Mouse (Mus musculus): ENCODE data around the gene Dll4. TPM values are rescaled to one million over a fixed set of nuclear protein-coding genes. Genes with fewer than 3 reads are reported as not detected.

The Dll4 gene
- polyA plus RNA-seq (2014; fragmentation: Nextera tagmentation; extraction: Ambion mirVana): 5.0 and 6.8 TPM in 2 replicates

DNA sequence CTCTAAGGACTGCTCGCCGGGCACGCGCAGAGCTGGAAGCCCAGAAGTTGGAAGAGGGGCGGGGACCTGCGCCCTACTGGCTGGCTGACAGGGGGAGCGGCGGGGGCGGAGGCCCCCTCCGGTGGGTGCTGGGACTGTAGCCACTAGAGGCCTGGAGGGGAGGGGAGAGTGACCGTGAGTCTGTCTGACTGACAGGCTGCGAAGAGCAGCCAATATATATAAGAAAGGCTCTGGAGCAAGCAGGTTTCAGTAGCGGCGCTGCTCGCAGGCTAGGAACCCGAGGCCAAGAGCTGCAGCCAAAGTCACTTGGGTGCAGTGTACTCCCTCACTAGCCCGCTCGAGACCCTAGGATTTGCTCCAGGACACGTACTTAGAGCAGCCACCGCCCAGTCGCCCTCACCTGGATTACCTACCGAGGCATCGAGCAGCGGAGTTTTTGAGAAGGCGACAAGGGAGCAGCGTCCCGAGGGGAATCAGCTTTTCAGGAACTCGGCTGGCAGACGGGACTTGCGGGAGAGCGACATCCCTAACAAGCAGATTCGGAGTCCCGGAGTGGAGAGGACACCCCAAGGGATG lies at the start of gene Dll4:
Dll4 (plus strand) TSS at position 217 of the 576 bp plus-strand sequence.
- 0 out of 2 replicates have a peak, but pooled peaks have one; percentile 17 for ATAC-seq (ENCODE audit: low read depth)
- no peaks in the 10 kb centered on the region for H3K9me3 ChIP-seq (ENCODE audit: control insufficient read depth, low read length)
- H3K4me3 ChIP-seq (ENCODE audit: low read depth, low read length): peak within 1 kb of the TSS; percentile 47
- DNase-seq (ENCODE audit: low spot score): peak; percentile 62
- H3K9ac ChIP-seq (ENCODE audit: low read depth, low read length): peak within 1 kb of the TSS; percentile 56
- H3K36me3 ChIP-seq (ENCODE audit: control insufficient read depth, insufficient read depth, low read length): no peaks in the 10 kb centered on the region
- peaks cover 99% of the 10 kb centered on the region for H3K27me3 ChIP-seq (replicated peaks; ENCODE audit: control insufficient read depth, insufficient read depth, low read length)
- peaks cover 44% of the 10 kb centered on the region for H3K4me1 ChIP-seq (ENCODE audit: control insufficient read depth, insufficient read depth, low read length)
- peak within 1 kb of the TSS; percentile 81 for H3K4me2 ChIP-seq (ENCODE audit: low read depth, low read length)
- H3K27ac ChIP-seq (replicated peaks; ENCODE audit: low read depth, low read length): no peak within 1 kb of the TSS
- under 1% methylated on average over 25 of the region's 33 CpGs for WGBS

DNA sequence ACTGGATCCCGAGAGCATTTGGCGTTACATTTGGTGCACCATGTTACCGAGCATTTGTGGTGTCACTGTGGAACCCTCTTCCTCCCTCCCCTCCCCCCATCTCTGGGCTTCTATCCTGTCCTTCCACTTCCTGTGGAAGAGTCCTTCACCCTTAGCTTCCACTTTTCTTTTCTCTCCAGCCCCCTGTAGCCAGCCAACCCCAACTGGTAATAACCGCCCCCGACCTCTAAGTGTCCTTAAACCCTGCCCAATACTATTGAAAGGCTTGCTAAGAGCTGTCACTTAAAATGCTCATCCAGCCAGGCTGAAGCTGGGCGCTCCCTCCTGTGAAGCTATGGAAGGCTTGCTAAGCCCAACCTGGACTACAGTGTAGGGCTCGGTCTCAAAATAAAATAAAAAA lies 48.7 kb upstream of the Dll4 start:
- Histone ChIP-seq H3K4me3 (ENCODE audit: low read depth, low read length) (no peak overlapping the region), H3K27me3 (replicated peaks; ENCODE audit: control insufficient read depth, insufficient read depth, low read length) (no peaks in the 10 kb centered on the region), H3K9ac (ENCODE audit: low read depth, low read length) (no peak overlapping the region), H3K9me3 (ENCODE audit: control insufficient read depth, low read length) (no peaks in the 10 kb centered on the region), H3K4me2 (ENCODE audit: low read depth, low read length) (no peak overlapping the region), H3K4me1 (ENCODE audit: control insufficient read depth, insufficient read depth, low read length) (no peaks in the 10 kb centered on the region), H3K36me3 (ENCODE audit: control insufficient read depth, insufficient read depth, low read length) (no peaks in the 10 kb centered on the region), H3K27ac (replicated peaks; ENCODE audit: low read depth, low read length) (no peak overlapping the region)
- ATAC-seq (ENCODE audit: low read depth): no peak
- no peak for DNase-seq (ENCODE audit: low spot score)
- WGBS: 79% methylated on average over 7 of the region's 7 CpGs

DNA sequence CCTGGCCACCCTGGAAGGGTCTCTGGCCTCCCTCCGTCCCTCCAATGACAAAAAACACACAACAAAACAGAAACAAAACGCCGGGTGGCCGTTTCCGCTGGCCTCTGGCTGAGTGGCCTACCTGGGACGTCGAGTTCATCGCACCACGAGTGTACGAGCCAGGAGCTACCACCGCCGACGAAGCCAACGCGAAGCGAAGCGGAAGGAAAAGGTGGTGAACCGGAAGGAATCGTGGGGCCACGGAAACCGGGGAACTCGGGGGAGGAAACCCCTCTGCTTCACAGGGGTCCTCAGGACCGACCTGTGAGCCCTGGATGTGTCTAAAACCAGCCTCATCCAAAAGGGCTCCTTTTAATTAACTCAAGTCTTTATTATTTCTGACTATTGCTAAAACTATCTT lies 47.8 kb upstream of the Dll4 start:
- H3K27me3 ChIP-seq (replicated peaks; ENCODE audit: control insufficient read depth, insufficient read depth, low read length): no peaks in the 10 kb centered on the region
- H3K4me1 ChIP-seq (ENCODE audit: control insufficient read depth, insufficient read depth, low read length): no peaks in the 10 kb centered on the region
- no peak overlapping the region for H3K4me3 ChIP-seq (ENCODE audit: low read depth, low read length)
- DNase-seq (ENCODE audit: low spot score) (no peak), ATAC-seq (ENCODE audit: low read depth) (no peak)
- no peak overlapping the region for H3K27ac ChIP-seq (replicated peaks; ENCODE audit: low read depth, low read length)
- no peak overlapping the region for H3K4me2 ChIP-seq (ENCODE audit: low read depth, low read length)
- no peaks in the 10 kb centered on the region for H3K36me3 ChIP-seq (ENCODE audit: control insufficient read depth, insufficient read depth, low read length)
- 87% methylated on average over 23 of the region's 23 CpGs for WGBS
- H3K9me3 ChIP-seq (ENCODE audit: control insufficient read depth, low read length): no peaks in the 10 kb centered on the region
- H3K9ac ChIP-seq (ENCODE audit: low read depth, low read length): no peak overlapping the region

DNA sequence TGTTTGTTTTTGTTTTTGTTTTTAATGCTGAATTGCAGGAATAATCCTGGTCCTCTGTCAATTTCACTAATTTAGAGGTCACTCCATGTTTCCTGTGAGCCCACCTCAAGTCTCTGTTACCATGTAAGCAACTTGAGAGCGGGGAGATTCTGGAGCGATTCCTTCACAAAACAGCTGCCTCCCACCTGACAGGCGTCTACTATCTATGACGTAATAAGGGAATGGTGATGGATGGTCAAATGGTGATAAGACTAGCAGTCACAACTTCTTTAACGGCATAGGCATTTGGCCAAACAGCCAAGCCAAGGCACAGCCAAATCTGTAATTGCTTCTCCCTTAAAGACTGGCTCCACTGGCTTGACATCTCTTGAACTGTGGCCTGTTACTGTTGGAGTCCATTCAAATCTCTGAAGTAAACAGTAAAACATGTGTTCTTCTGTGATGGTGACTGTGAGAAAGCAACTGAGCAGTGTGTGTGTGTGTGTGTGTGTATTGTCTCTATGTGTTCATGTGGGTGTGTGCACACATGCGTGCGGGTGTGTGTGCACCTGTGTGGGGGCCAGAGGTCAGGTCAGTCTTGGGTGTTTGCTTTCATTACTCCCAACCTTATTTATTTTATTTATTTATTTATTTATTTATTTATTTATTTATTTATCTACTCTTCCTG lies 43.6 kb upstream of the Dll4 start:
- Histone ChIP-seq H3K4me1 (ENCODE audit: control insufficient read depth, insufficient read depth, low read length) (no peaks in the 10 kb centered on the region), H3K4me2 (ENCODE audit: low read depth, low read length) (no peak overlapping the region), H3K9me3 (ENCODE audit: control insufficient read depth, low read length) (no peaks in the 10 kb centered on the region), H3K36me3 (ENCODE audit: control insufficient read depth, insufficient read depth, low read length) (no peaks in the 10 kb centered on the region), H3K27me3 (replicated peaks; ENCODE audit: control insufficient read depth, insufficient read depth, low read length) (no peaks in the 10 kb centered on the region), H3K4me3 (ENCODE audit: low read depth, low read length) (no peak overlapping the region), H3K27ac (replicated peaks; ENCODE audit: low read depth, low read length) (no peak overlapping the region), H3K9ac (ENCODE audit: low read depth, low read length) (no peak overlapping the region)
- WGBS: 80% methylated on average over 7 of the region's 7 CpGs
- DNase-seq (ENCODE audit: low spot score) (no peak), ATAC-seq (ENCODE audit: low read depth) (no peak)

DNA sequence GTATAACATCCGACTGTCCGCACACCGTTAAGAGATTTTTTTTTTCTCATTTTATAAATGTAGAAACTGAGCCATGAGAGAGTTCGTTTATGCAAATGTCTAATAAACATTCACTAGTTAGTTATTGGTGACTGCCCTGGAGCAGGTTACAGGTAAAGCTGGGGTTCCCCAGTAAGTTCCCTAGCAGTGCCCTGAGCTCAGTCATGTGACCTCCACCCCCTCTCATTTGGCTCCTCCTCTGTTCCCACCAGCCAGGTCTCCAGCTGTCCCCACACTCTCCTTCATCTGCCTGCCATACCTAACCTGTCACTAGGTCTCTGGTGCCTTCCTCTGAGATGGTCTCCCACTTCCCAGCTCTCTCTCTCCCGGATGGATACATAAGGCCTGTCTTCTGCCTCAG lies 38.2 kb upstream of the Dll4 start:
- Histone ChIP-seq H3K4me2 (ENCODE audit: low read depth, low read length) (no peak overlapping the region), H3K9me3 (ENCODE audit: control insufficient read depth, low read length) (no peaks in the 10 kb centered on the region), H3K4me3 (ENCODE audit: low read depth, low read length) (no peak overlapping the region), H3K4me1 (ENCODE audit: control insufficient read depth, insufficient read depth, low read length) (peaks cover 4% of the 10 kb centered on the region; the same call in 1 of the 2 replicates), H3K9ac (ENCODE audit: low read depth, low read length) (no peak overlapping the region), H3K36me3 (ENCODE audit: control insufficient read depth, insufficient read depth, low read length) (peaks cover 21% of the 10 kb centered on the region), H3K27me3 (replicated peaks; ENCODE audit: control insufficient read depth, insufficient read depth, low read length) (no peaks in the 10 kb centered on the region), H3K27ac (replicated peaks; ENCODE audit: low read depth, low read length) (no peak overlapping the region)
- WGBS: 92% methylated on average over 5 of the region's 5 CpGs
- ATAC-seq (ENCODE audit: low read depth): no peak
- no peak for DNase-seq (ENCODE audit: low spot score)

DNA sequence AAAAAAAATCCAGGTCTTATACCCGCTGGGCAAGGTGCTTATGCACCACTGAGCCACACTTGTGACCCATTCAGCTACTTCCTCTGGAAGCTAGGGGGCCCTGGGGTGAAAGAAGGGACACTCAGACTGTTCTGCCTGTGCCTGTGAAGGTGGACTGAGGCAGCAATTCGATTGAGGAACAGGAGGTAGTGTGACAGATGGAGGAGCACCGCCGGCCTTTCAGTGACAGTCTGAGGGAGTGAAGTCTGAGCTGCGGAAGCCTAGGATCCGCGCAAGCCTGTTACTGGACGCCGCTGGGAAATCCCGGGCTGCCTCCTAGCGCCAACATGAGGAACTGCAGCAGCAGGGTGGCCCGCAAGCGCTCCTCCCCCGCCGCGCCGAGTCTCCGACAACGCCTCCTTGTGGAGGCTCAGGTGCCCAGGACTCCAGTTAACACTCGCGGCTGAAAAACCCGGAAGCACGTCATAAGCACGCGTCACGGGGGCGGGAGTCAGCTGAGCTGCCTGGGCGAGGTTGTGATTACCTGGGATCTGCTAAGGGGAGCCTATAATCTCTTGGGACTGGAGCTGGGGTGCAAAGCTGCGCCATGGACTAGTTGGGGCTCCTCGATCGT lies 37.2 kb upstream of the Dll4 start, which contains the start of gene Vps18:
Vps18 (plus strand) TSS at position 471 of the 613 bp plus-strand sequence.
- WGBS: under 1% methylated on average over 23 of the region's 31 CpGs
- peak within 1 kb of the TSS; percentile 77 for H3K4me2 ChIP-seq (ENCODE audit: low read depth, low read length)
- H3K9ac ChIP-seq (ENCODE audit: low read depth, low read length): peak within 1 kb of the TSS; percentile 85
- H3K4me3 ChIP-seq (ENCODE audit: low read depth, low read length): peak within 1 kb of the TSS; percentile 71
- no peak within 1 kb of the TSS; the same call in 1 of the 2 replicates for H3K27ac ChIP-seq (replicated peaks; ENCODE audit: low read depth, low read length)
- peak; percentile 98 for DNase-seq (ENCODE audit: low spot score)
- peaks cover 31% of the 10 kb centered on the region for H3K36me3 ChIP-seq (ENCODE audit: control insufficient read depth, insufficient read depth, low read length)
- peaks cover 4% of the 10 kb centered on the region; the same call in 1 of the 2 replicates for H3K4me1 ChIP-seq (ENCODE audit: control insufficient read depth, insufficient read depth, low read length)
- peak; percentile 98 for ATAC-seq (ENCODE audit: low read depth)
- no peaks in the 10 kb centered on the region for H3K9me3 ChIP-seq (ENCODE audit: control insufficient read depth, low read length)
- no peaks in the 10 kb centered on the region for H3K27me3 ChIP-seq (replicated peaks; ENCODE audit: control insufficient read depth, insufficient read depth, low read length)

DNA sequence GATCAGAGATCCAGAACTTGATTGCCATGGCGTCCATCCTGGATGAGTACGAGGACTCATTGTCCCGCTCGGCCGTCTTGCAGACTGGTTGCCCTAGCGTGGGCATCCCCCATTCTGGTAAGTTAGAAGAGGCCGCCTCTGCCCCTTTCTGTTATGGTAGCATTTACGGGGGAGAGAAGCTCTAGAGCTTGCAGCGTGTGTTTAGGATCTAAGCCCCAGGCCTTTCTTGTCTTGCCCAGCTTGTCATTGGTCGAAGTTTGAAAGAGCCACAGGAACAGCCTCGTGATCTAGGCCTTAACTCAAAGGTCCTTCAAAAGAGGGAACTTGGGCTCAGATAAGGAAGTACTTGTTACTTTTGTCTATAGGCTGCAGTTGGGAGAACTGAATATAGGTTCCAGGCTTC lies 36.6 kb upstream of the Dll4 start:
- H3K9ac ChIP-seq (ENCODE audit: low read depth, low read length): peak overlapping the region; percentile 85
- H3K4me2 ChIP-seq (ENCODE audit: low read depth, low read length): peak overlapping the region; percentile 77
- no peaks in the 10 kb centered on the region for H3K9me3 ChIP-seq (ENCODE audit: control insufficient read depth, low read length)
- H3K4me1 ChIP-seq (ENCODE audit: control insufficient read depth, insufficient read depth, low read length): peaks cover 4% of the 10 kb centered on the region; the same call in 1 of the 2 replicates
- no peak overlapping the region; the same call in 1 of the 2 replicates for H3K27ac ChIP-seq (replicated peaks; ENCODE audit: low read depth, low read length)
- no peak for ATAC-seq (ENCODE audit: low read depth)
- peak overlapping the region; percentile 71 for H3K4me3 ChIP-seq (ENCODE audit: low read depth, low read length)
- no peaks in the 10 kb centered on the region for H3K27me3 ChIP-seq (replicated peaks; ENCODE audit: control insufficient read depth, insufficient read depth, low read length)
- H3K36me3 ChIP-seq (ENCODE audit: control insufficient read depth, insufficient read depth, low read length): peaks cover 37% of the 10 kb centered on the region
- WGBS: 3% methylated on average over 11 of the region's 11 CpGs
- DNase-seq (ENCODE audit: low spot score): no peak

DNA sequence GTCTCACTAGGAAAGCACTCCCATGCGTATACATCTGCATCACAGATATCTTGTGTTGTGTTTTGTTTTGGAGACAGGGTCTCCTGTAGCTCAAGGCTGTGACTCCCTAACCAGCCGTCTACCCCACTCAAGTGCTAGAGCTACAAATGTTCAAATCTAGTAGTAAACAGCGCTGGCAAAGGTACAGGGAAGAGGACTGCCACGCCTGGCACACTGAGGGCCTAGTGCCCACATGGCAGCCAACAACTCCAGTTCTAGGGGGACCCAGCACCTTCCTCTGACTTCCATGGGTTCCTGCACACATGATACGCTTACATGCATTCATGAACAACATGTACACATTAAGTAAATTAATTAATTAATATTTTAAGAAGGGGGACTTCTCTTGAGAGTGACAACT lies 33.3 kb upstream of the Dll4 start:
- 93% methylated on average over 5 of the region's 5 CpGs for WGBS
- H3K36me3 ChIP-seq (ENCODE audit: control insufficient read depth, insufficient read depth, low read length): peaks cover 65% of the 10 kb centered on the region
- H3K27ac ChIP-seq (replicated peaks; ENCODE audit: low read depth, low read length): no peak overlapping the region
- H3K9me3 ChIP-seq (ENCODE audit: control insufficient read depth, low read length): no peaks in the 10 kb centered on the region
- H3K27me3 ChIP-seq (replicated peaks; ENCODE audit: control insufficient read depth, insufficient read depth, low read length): no peaks in the 10 kb centered on the region
- no peak overlapping the region for H3K4me2 ChIP-seq (ENCODE audit: low read depth, low read length)
- DNase-seq (ENCODE audit: low spot score) (no peak), ATAC-seq (ENCODE audit: low read depth) (no peak)
- peaks cover 4% of the 10 kb centered on the region; the same call in 1 of the 2 replicates for H3K4me1 ChIP-seq (ENCODE audit: control insufficient read depth, insufficient read depth, low read length)
- no peak overlapping the region for H3K9ac ChIP-seq (ENCODE audit: low read depth, low read length)
- no peak overlapping the region for H3K4me3 ChIP-seq (ENCODE audit: low read depth, low read length)
